Mouse (Mus musculus) liver, adult 2 months (tissue): ENCODE measurements around the gene Nek8. TPM values are rescaled to one million over a fixed set of nuclear protein-coding genes. Genes with fewer than 3 reads are reported as not detected.

Experiments used
- DNase-seq: peaks from one replicate; pipeline ENCODE4 v3.0.0-alpha.2; 2011; ENCODE audit warnings: low read depth, low spot score; ENCODE audit errors: extremely low read depth
- H3K27ac ChIP-seq: fragments of 200-500 bp; replicated peaks from 2 replicates; pipeline ENCODE4 v1.5.1; 2012; ENCODE audit warnings: low read depth, mild to moderate bottlenecking, control low read depth, inconsistent platforms, low read length; ENCODE audit not compliant: insufficient read depth
- H3K27me3 ChIP-seq: fragments of 200-500 bp; 2 replicates; pipeline ENCODE4 v1.6.1; 2012; ENCODE audit warnings: mild to moderate bottlenecking, moderate library complexity, low read length, inconsistent platforms; ENCODE audit not compliant: control insufficient read depth, insufficient read depth
- H3K36me3 ChIP-seq: fragments of 200-500 bp; 2 replicates; pipeline ENCODE4 v1.6.1; 2012; ENCODE audit warnings: low read length, inconsistent platforms; ENCODE audit not compliant: control insufficient read depth, insufficient read depth
- H3K4me1 ChIP-seq: fragments of 200-500 bp; 2 replicates; pipeline ENCODE4 v1.6.1; 2011; ENCODE audit warnings: low read length; ENCODE audit not compliant: control insufficient read depth, insufficient read depth
- H3K4me3 ChIP-seq: fragments of 200-500 bp; 2 replicates; pipeline ENCODE4 v1.5.1; 2011; ENCODE audit warnings: low read depth, mild to moderate bottlenecking, control low read depth, low read length, moderate library complexity; ENCODE audit not compliant: insufficient read depth
- H3K79me2 ChIP-seq: fragments of 200-500 bp; 2 replicates; pipeline ENCODE4 v1.6.1; 2012; ENCODE audit warnings: inconsistent platforms, mild to moderate bottlenecking, low read length, moderate library complexity; ENCODE audit not compliant: control insufficient read depth, insufficient read depth
- H3K9ac ChIP-seq: fragments of 200-500 bp; 2 replicates; pipeline ENCODE4 v1.6.1; 2012; ENCODE audit warnings: low read depth, mild to moderate bottlenecking, control low read depth, inconsistent platforms, low read length
- CTCF ChIP-seq: fragments of 200-500 bp; IDR thresholded peaks from 2 replicates; pipeline ENCODE4 v1.5.1; 2011; ENCODE audit warnings: low read depth, low read length, control low read depth
- POLR2A ChIP-seq: fragments of 200-500 bp; IDR thresholded peaks from 2 replicates; pipeline ENCODE4 v1.6.1; 2011; ENCODE audit warnings: low read length, control low read depth; ENCODE audit not compliant: insufficient read depth; ENCODE audit errors: extremely low read depth
- WGBS: fragments of 180-500 bp; shearing (Covaris S2); methylation state at CpG from one replicate; pipeline ENCODE4 v1.1.7; 2018; 5-methylcytosine and 5-hydroxymethylcytosine counted together
- polyA plus RNA-seq: library from polyadenylated mRNA; depleted of rRNA; stranded (reverse); fragments of >200 nt; gene quantifications from 2 replicates; pipeline ENCODE4 v1.2.3, GENCODE M21; 2012
- total RNA-seq: library from RNA; depleted of rRNA; stranded (reverse); fragments of >200 nt; gene quantifications from 2 replicates; pipeline ENCODE4 v1.2.3, GENCODE M21; 2014

Gene Nek8
- total and polyA plus RNA-seq, 2 experiments = 4.1 to 7.2 TPM

GRCm38 (mm10) chr11:78163681-78164603 lies 12.5 kb downstream of the Nek8 start:
- Histone ChIP-seq H3K27ac (peak overlapping the region; percentile 98), H3K9ac (peak overlapping the region; percentile 98), H3K79me2 (peaks cover 41% of the 10 kb centered on the region; the same call in 1 of the 2 replicates), H3K4me1 (peaks cover 20% of the 10 kb centered on the region), H3K36me3 (peaks cover under 1% of the 10 kb centered on the region), H3K27me3 (no peaks in the 10 kb centered on the region), H3K4me3 (peak overlapping the region; percentile 99)
- DNase-seq = peak; percentile 68
- WGBS = 2% methylated on average over 22 of the region's 22 CpGs
- TF ChIP-seq POLR2A = no peak
- no peak for TF ChIP-seq CTCF

- Histone ChIP-seq H3K4me3 (no peak overlapping the region), H3K9ac (peak overlapping the region; percentile 98), H3K79me2 (peaks cover 41% of the 10 kb centered on the region; the same call in 1 of the 2 replicates), H3K36me3 (peaks cover 8% of the 10 kb centered on the region), H3K4me1 (peaks cover 23% of the 10 kb centered on the region), H3K27me3 (no peaks in the 10 kb centered on the region), H3K27ac (peak overlapping the region; percentile 98; the same call in 1 of the 2 replicates)
- TF ChIP-seq POLR2A (no peak), CTCF (no peak)
- no peak for DNase-seq
- WGBS = 75% methylated on average over 2 of the region's 2 CpGs
Measured at GRCm38 (mm10) chr11:78163045-78163444, 13.4 kb downstream of the Nek8 start.

- Histone ChIP-seq H3K27me3 (no peaks in the 10 kb centered on the region), H3K9ac (peak overlapping the region; percentile 16; the same call in 1 of the 2 replicates), H3K79me2 (peaks cover 41% of the 10 kb centered on the region; the same call in 1 of the 2 replicates), H3K27ac (peak overlapping the region; percentile 98), H3K4me3 (no peak overlapping the region), H3K36me3 (peaks cover 8% of the 10 kb centered on the region), H3K4me1 (peaks cover 23% of the 10 kb centered on the region)
- DNase-seq = peak; percentile 72
- no peak for TF ChIP-seq POLR2A
- no peak for TF ChIP-seq CTCF
- 29% methylated on average over 6 of the region's 6 CpGs for WGBS
Measured at GRCm38 (mm10) chr11:78162504-78162903, 14.0 kb downstream of the Nek8 start.

- no peak for TF ChIP-seq CTCF
- TF ChIP-seq POLR2A = no peak
- peaks cover 8% of the 10 kb centered on the region for H3K36me3 ChIP-seq
- DNase-seq = no peak
- H3K4me3 ChIP-seq = no peak overlapping the region
- H3K9ac ChIP-seq = peak overlapping the region; percentile 16; the same call in 1 of the 2 replicates
- no peaks in the 10 kb centered on the region for H3K27me3 ChIP-seq
- peaks cover 41% of the 10 kb centered on the region; the same call in 1 of the 2 replicates for H3K79me2 ChIP-seq
- 45% methylated on average over 4 of the region's 4 CpGs for WGBS
- 0 out of 2 replicates have a peak overlapping the region, but pooled peaks have one; percentile 23 for H3K27ac ChIP-seq
- peaks cover 23% of the 10 kb centered on the region for H3K4me1 ChIP-seq
Measured at GRCm38 (mm10) chr11:78161968-78162367, 14.5 kb downstream of the Nek8 start.

GRCm38 (mm10) chr11:78161169-78161568 lies 15.3 kb downstream of the Nek8 start:
- no peak overlapping the region for H3K27ac ChIP-seq
- H3K27me3 ChIP-seq = no peaks in the 10 kb centered on the region
- peaks cover 8% of the 10 kb centered on the region for H3K36me3 ChIP-seq
- H3K4me1 ChIP-seq = peaks cover 20% of the 10 kb centered on the region
- WGBS = 93% methylated on average over 14 of the region's 14 CpGs
- peaks cover 41% of the 10 kb centered on the region; the same call in 1 of the 2 replicates for H3K79me2 ChIP-seq
- no peak for DNase-seq
- no peak overlapping the region for H3K9ac ChIP-seq
- TF ChIP-seq CTCF (no peak), POLR2A (no peak)
- no peak overlapping the region for H3K4me3 ChIP-seq
